Mouse (Mus musculus) CD4-positive, CD25-positive, alpha-beta regulatory T cell, adult 4 months (primary cell): ENCODE data around the gene Wdr78. TPM values are rescaled to one million over a fixed set of nuclear protein-coding genes. Genes with fewer than 3 reads are reported as not detected.

Experiments
- ATAC-seq: one replicate; pipeline ENCODE4 v1.8.0; 2017
- polyA plus RNA-seq, 2 experiments: library from polyadenylated mRNA; unstranded; fragments of 100-300 nt; shearing (Covaris generic); gene quantifications; one replicate each; pipeline ENCODE4 v1.2.1; 2017

Wdr78 gene
- 1 to 10 TPM; 3.2 to 3.4 TPM for polyA plus RNA-seq

GRCm38 (mm10) chr4:103114184-103115111, at the start of gene Wdr78, which contains the start of gene Mier1:
Gene Wdr78, minus strand, starts transcription at chr4:103114555.
Gene Mier1, plus strand, starts transcription at chr4:103114390.
- peak; percentile 91 for ATAC-seq

DNA sequence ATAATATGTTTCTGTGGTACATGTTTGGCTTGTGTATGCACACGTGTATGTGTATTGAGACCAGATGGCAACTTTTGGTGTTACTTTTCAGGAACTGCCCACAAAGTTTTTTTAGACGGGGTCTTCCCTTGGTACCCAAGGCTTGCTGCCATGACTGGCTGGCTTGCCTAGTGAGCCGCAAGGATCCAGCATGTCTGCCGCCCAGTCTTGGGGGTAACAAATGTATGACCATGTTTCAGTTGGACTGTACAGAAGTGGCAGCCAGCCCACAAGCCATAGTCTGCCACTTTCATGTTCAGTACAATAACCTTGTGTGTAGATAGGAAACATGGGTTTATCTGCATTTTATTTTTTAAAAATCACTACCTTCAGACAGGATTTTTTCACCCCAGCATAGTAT, 44.4 kb upstream of the Wdr78 start:
- ATAC-seq, result no peak

- ATAC-seq, result no peak
These were observed 37.6 kb upstream of the Wdr78 start for GRCm38 (mm10) chr4:103151946-103152345.

DNA sequence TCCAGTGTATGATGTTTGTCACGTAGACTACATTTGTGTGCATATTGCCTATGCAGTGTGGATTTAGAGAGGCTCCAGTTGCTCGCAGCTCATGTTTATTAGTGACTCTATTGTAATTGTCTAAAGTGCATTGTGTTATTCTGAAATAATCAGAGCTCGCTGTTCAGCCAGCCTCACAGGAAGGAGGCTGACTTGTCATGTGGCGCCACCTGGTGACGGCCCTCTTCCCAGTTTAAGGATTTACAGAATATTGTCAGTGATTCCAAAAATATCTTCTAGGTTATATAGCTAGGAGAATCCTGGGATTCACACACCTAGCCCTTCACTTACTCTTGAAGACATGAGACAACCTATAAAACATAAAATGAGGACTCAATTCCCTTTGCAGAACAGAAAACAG, 32.0 kb upstream of the Wdr78 start:
- peak; percentile 74 for ATAC-seq

DNA sequence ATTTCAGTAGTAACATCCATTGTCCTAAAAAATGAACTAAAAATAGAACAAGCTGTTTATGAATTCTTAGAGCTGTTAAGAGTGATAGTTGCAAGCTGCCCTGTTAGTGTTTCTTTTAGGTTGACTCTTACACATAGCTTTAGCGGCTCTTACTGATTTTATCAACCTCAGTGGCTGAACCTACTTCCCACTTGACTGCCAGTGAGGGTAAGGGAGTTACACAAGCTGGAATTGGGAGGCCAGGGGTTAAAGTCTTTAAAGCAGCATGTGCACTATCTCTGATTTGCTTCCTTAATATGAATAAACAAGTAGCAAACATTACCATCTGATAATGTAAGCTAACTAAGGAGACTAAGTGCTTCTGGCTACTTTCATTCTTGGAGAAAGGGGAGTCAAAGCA, 22.6 kb upstream of the Wdr78 start:
- no peak for ATAC-seq

- no peak for ATAC-seq
These were observed 12.2 kb upstream of the Wdr78 start for GRCm38 (mm10) chr4:103126533-103126932.

- ATAC-seq, result no peak
These were observed 9.3 kb upstream of the Wdr78 start for GRCm38 (mm10) chr4:103123606-103124005.

GRCm38 (mm10) chr4:103123086-103123485, 8.7 kb upstream of the Wdr78 start:
- peak; percentile 35 for ATAC-seq

DNA sequence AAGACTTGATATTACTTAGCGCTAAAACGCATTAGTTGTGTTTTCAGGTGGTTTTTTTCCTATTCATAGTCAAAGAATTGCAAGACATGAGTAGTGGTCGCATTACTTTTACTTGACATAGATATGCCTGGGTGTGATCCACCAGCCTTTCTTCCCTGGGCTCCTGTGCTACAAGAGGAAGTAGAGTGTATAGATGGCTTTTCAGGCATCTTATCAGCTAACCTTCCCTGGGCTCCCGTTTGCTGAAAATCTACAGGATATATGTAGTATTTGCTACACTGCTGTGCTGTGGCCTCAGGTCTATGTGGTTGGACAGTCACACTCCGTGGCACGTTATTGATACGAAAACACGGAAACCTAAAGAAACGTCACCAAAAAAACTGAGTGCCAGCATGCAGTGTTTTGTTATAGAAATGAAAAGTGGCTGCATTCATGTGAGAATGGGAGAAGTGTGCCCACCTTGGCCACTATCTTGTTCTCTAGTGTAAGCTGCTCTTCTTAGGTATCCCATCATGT, 6.6 kb upstream of the Wdr78 start:
- no peak for ATAC-seq

GRCm38 (mm10) chr4:103120395-103120794, 6.0 kb upstream of the Wdr78 start:
- ATAC-seq, result no peak

- peak; percentile 22 for ATAC-seq
These were observed 5.7 kb upstream of the Wdr78 start for GRCm38 (mm10) chr4:103120028-103120384.

DNA sequence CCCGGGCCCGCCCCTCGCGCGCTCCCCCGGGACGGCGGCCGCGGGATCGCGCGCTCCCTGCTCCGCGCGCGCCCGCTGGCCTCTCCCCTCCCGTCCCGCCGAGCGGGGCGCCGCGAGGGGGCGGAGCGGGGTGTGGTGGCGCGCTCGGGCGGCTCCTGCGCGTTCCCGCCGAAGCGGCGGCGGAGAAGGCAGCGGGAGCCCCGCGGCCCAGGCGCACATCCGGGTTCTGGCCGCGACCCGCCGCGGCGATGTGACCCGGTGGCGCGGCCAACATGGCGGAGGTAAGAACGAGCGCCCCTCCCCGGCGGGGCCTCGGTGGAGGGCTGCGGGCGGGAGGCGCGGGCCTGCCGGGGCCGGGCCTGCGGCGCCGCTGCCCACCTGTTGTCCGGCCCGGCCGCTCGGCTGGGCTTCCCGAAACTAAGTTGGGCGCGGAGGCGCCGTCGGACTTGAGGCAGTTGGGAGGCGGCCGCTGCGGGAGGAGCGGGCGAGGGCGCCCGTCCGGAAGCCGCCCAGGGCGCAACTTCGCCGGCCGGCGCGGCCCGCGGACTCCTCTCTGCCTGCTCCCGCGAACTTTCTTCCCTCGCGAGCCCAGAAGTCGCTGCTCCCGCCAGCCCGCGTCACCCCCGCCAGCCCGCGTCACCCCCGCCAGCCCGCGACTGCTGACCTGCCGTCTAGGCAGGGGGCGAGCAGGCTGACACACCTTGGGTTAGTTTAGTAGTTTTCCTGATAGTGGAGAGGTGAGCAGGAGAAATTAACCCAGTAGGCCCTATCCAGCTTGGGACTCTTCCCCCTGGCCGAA, 5.1 kb upstream of the Wdr78 start:
- ATAC-seq, result peak; percentile 38

GRCm38 (mm10) chr4:103118888-103119228, 4.5 kb upstream of the Wdr78 start:
- ATAC-seq, result peak; percentile 0

DNA sequence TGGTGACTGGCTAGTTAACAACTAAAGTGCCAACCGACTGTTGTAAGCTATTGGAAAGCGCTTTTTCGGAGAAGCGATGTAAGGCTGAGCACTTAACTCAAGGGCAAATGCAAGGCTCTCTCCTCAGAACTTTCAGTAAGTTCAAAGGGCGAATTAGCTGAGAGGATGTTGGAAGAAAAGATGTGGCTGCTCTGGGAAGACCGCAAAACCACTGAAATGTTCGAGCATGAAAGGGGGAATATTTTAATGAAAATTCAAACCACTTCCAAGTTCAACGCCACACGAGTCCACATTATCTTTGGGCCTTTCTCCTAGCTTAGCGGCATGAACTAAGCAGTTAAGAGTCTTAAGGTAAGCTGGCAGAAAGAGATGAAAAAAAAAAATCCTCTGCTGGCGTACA, 953 bp downstream of the Wdr78 start:
- no peak for ATAC-seq

- no peak for ATAC-seq
These were observed 1.7 kb downstream of the Wdr78 start for GRCm38 (mm10) chr4:103112651-103113050.

- ATAC-seq, result no peak
These were observed 15.8 kb downstream of the Wdr78 start for GRCm38 (mm10) chr4:103098532-103098931.

DNA sequence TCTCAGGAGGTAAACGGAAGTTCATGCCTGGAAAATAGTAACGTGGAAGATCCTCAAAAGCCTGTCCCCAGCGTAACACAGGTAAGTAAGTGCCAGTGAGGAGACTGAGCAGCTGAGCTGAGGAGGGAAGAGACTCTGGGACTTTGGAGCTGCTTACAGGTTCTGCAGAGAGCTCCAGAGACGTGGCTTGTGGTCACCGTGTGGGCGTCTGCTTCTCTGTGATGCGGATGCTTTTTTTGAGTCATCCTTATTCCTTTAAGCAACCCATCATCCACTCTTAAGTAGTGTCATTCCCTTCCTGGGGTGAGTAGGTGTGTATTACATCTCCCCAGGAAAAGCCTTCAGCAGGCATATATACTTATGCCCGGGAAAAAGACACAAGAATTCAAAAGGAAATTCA, 18.4 kb downstream of the Wdr78 start:
- ATAC-seq, result peak; percentile 69

- ATAC-seq, result no peak
These were observed 29.1 kb downstream of the Wdr78 start for GRCm38 (mm10) chr4:103085237-103085636.

DNA sequence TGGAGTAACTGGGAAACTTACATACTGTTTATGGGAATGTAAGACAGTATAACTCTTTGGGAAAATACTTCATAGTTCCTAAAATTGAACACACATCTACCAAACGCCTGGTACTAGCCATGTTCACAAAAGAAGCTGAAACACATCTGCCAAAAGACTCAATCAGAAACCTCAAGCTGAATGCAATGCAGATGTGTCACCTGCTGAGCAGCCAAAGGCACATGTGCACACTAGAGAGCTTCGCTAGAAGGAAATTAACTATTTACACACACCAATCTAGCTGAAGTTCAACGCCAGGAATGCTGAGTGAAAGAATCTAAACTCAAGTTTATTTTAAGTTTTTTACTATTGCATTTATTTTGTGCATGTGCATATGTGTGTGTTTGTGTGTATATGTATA, 43.7 kb downstream of the Wdr78 start:
- ATAC-seq, result no peak

DNA sequence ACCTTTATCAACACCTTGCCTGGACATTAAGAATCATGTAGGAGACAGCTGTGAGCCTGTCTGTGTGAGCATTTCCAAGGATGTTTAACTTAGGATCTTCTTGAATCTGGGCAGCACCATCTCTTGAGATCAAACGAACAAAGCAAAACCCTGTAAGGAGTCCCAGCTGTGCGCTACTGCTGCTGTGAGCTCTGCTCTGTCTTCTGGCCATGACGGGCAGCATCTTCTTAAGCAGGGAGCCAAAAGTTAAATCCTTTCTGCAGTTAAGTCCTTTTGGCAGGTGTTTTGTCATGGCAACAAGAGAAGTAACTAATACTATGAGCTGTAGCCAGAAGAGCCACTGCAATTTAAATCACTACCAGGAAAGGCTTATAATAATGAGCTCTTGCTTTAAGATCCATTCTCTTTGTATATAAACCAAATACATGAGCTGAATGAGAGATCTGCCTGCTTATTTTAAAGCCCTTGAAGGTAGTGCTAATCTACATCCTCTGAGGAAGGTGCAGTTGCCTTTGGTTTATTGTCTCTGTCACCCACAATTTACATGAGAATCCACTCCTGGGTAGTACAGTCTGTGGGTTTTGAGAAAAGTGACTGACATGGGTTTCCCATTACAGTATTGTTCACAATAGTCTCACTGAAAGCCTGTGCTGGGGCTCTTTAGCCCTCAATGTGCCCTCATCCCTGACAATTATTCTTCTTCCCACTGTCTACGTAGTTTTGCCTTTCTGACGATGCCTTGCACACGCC, 46.3 kb downstream of the Wdr78 start:
- ATAC-seq, result no peak

- no peak for ATAC-seq
These were observed 49.4 kb downstream of the Wdr78 start for GRCm38 (mm10) chr4:103064976-103065375.

DNA sequence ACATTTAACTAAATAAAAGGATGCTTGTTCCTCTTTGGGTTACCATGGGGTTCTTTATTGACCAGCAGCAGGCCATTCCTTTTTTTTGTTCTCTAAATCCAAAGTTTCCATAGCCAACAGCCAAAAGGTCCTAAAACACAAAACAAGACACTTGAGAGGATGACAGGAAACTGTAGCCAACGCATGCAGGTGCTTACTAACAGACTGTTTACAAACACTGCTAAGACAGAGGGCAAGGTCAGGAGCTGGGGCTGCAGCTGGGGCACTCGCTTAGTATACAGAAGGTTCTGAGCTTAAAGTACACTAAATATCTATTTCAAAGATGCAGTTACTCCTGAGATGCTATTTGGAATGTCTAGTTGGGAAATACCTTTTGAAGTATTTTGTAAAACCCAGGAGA, 49.9 kb downstream of the Wdr78 start:
- ATAC-seq, result no peak

DNA sequence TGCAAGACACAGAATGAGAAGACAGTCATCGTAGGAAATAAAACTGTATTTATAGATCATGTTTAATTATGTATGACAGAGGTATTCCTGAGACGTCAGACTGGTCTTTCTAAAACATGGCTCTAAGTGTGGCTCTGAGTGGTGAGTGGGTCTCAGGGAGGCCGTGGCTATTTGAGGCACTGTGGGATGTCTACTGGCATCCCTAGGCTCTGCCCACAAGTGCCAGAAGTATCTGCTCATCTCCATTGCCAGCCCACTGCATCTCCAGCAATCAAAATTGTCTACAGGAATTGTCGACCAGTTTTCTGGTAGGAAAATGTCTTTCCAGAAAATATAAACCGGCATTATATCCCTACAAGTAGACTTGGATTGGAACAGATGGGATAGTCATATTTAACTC, 57.4 kb downstream of the Wdr78 start:
- ATAC-seq, result no peak
